Mouse (Mus musculus) testis, adult 2 months (tissue): ENCODE measurements at regions not wholly inside any gene's neighbourhood (a gene's known extent, or its start where the extent isn't known, plus 50 kb on each side); places are given as distances from the start of the nearest gene placed in this dataset.

Experiments used
- H3K27ac ChIP-seq: fragments of 200-500 bp; 2 replicates; pipeline ENCODE4 v1.5.1; 2012; ENCODE audit warnings: low read depth, low read length; ENCODE audit not compliant: control insufficient read depth, insufficient read depth
- H3K27me3 ChIP-seq: fragments of 200-500 bp; 2 replicates; pipeline ENCODE4 v1.6.1; 2012; ENCODE audit warnings: mild to moderate bottlenecking, low read length, moderate library complexity; ENCODE audit not compliant: control insufficient read depth, insufficient read depth
- H3K36me3 ChIP-seq: fragments of 200-500 bp; 2 replicates; pipeline ENCODE4 v1.6.1; 2012; ENCODE audit warnings: mild to moderate bottlenecking, low read length; ENCODE audit not compliant: control insufficient read depth, insufficient read depth
- H3K4me1 ChIP-seq: fragments of 200-500 bp; 2 replicates; pipeline ENCODE4 v1.6.1; 2012; ENCODE audit warnings: low read length; ENCODE audit not compliant: control insufficient read depth, insufficient read depth
- H3K4me3 ChIP-seq: fragments of 200-500 bp; 2 replicates; pipeline ENCODE4 v1.5.1; 2012; ENCODE audit warnings: low read depth, mild to moderate bottlenecking, low read length, moderate library complexity, mixed read lengths; ENCODE audit not compliant: control insufficient read depth
- CTCF ChIP-seq: fragments of 200-500 bp; IDR thresholded peaks from 2 replicates; pipeline ENCODE4 v1.5.1; 2012; ENCODE audit warnings: low read depth, mild to moderate bottlenecking, inconsistent platforms, low read length, moderate library complexity; ENCODE audit not compliant: control insufficient read depth, insufficient read depth, insufficient replicate concordance
- POLR2A ChIP-seq: fragments of 200-500 bp; IDR thresholded peaks from 2 replicates; pipeline ENCODE4 v1.6.1; 2012; ENCODE audit warnings: low read depth, mild to moderate bottlenecking, inconsistent platforms, low read length, moderate library complexity; ENCODE audit not compliant: control insufficient read depth

GRCm38 (mm10) chr3:102276758-102277157, 72.3 kb upstream of the Vangl1 start:
- TF ChIP-seq CTCF (no peak), POLR2A (no peak)
- no peak overlapping the region for H3K27ac ChIP-seq
- H3K4me1 ChIP-seq = no peaks in the 10 kb centered on the region
- no peaks in the 10 kb centered on the region for H3K36me3 ChIP-seq
- H3K4me3 ChIP-seq = no peak overlapping the region
- no peaks in the 10 kb centered on the region for H3K27me3 ChIP-seq

DNA sequence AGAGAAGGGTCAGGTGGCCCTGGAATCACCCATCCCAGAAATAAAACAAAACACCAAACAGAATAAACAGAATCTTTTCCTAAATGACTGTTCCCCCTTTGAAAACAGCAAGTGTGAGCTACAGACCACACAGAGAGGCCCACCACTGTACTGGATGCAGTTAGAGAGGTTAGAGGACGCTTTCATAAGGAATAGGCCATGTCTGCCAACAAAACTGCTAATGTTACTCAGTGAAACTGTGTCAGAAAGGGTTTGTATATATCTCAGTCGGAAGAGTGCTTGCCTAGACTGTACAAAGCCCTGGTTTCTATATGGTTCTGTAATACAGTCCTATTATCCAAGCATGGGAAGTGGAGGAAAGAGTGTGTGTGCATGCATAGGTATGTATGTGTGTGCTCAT, 71.8 kb upstream of the Vangl1 start:
- no peak for TF ChIP-seq CTCF
- TF ChIP-seq POLR2A = no peak
- no peaks in the 10 kb centered on the region for H3K4me1 ChIP-seq
- no peak overlapping the region for H3K4me3 ChIP-seq
- no peaks in the 10 kb centered on the region for H3K36me3 ChIP-seq
- H3K27ac ChIP-seq = no peak overlapping the region
- no peaks in the 10 kb centered on the region for H3K27me3 ChIP-seq

GRCm38 (mm10) chr3:102275256-102276022, 70.9 kb upstream of the Vangl1 start:
- Histone ChIP-seq H3K27ac (no peak overlapping the region), H3K4me3 (no peak overlapping the region), H3K36me3 (no peaks in the 10 kb centered on the region), H3K27me3 (no peaks in the 10 kb centered on the region), H3K4me1 (no peaks in the 10 kb centered on the region)
- no peak for TF ChIP-seq POLR2A
- no peak for TF ChIP-seq CTCF

GRCm38 (mm10) chr3:102270779-102271178, 66.3 kb upstream of the Vangl1 start:
- TF ChIP-seq CTCF (no peak), POLR2A (no peak)
- H3K36me3 ChIP-seq = no peaks in the 10 kb centered on the region
- H3K4me3 ChIP-seq = no peak overlapping the region
- H3K27ac ChIP-seq = no peak overlapping the region
- H3K4me1 ChIP-seq = no peaks in the 10 kb centered on the region
- no peaks in the 10 kb centered on the region for H3K27me3 ChIP-seq

DNA sequence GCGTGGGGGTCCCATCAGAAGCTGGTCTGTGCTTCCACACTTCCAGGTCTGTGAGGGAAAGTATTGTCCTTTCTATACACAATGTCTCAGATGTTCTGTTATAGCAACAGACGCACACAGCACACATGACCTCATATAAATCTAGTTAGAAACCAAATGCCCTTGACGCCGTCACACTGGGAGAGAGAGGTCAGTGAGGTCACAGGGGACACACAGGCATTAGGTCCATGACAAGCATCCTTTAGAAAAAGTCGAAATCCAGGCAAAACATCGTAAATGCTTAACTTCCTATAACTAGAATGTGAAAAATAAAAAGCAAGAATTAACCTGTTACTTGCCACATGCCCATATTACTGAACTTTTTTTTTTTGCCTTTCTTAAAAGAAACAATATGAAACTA, 65.8 kb upstream of the Vangl1 start:
- Histone ChIP-seq H3K4me3 (no peak overlapping the region), H3K4me1 (no peaks in the 10 kb centered on the region), H3K27me3 (no peaks in the 10 kb centered on the region), H3K27ac (no peak overlapping the region), H3K36me3 (no peaks in the 10 kb centered on the region)
- TF ChIP-seq POLR2A = no peak
- no peak for TF ChIP-seq CTCF

GRCm38 (mm10) chr3:102266136-102266535, 61.6 kb upstream of the Vangl1 start:
- no peaks in the 10 kb centered on the region for H3K27me3 ChIP-seq
- H3K27ac ChIP-seq = no peak overlapping the region
- no peak for TF ChIP-seq CTCF
- H3K36me3 ChIP-seq = no peaks in the 10 kb centered on the region
- no peak overlapping the region for H3K4me3 ChIP-seq
- no peaks in the 10 kb centered on the region for H3K4me1 ChIP-seq

DNA sequence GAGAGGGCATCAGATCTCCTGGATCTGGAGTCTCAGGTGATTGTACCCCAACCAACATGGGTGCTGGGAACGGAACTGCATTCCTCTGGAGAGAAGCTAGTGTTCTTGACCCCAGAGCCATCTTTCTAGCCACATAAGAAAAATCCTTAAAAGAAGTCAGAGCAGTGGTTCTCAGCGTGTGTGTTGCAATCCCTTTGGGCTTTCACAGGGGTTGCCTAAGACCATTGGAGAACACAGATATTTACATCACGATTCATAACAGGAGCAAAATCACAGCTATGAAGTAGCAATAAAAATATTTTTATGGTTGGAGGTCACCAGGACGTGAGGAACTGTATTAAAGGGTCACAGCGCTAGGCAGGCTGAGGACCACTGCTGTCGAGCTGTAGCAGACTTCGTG, 60.7 kb upstream of the Vangl1 start:
- no peak overlapping the region for H3K27ac ChIP-seq
- TF ChIP-seq POLR2A = no peak
- no peak for TF ChIP-seq CTCF

More for the DNA sequence above, 60.7 kb upstream of the Vangl1 start:
- Histone ChIP-seq H3K4me3 (no peak overlapping the region), H3K36me3 (no peaks in the 10 kb centered on the region), H3K27me3 (no peaks in the 10 kb centered on the region), H3K4me1 (no peaks in the 10 kb centered on the region)
